Mouse (Mus musculus): ENCODE results near the gene Lrp1.

DNA sequence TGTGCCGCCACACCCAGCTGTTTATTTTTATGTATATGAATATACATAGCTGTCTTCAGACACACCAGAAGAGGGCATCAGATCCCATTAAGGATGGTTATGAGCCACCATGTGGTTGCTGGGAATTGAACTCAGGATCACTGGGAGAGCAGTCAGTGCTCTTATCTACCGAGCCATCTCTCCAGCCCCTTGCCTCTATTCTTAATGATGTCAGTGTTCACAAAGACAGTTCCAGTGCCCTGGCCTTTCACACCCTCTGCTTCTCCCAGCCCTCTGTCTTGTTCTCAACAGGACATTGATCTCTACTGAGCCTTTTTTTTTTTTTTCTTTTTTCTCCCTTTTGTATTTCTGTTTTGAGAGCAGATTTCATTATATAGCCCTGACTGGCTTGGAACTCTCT lies 35.4 kb downstream of the Lrp1 start:
- TF ChIP-seq TCF12 (IDR thresholded peaks at IDR 0.05; ENCODE audit: low read depth, low read length), result no peak
- no peak for TF ChIP-seq MYC (IDR thresholded peaks at IDR 0.05; ENCODE audit: low read depth, low read length)
- no peak for TF ChIP-seq CTCF (IDR thresholded peaks at IDR 0.05 in 2 of 3, conservative IDR thresholded peaks at IDR 0.05 in 1 of 3; ENCODE audit: control insufficient read depth in 1 of 3, insufficient read depth in 1 of 3, low read depth in 2 of 3, low read length in 3 of 3, poor library complexity in 1 of 3, severe bottlenecking in 1 of 3)

Data from MEL (cell line).